Mouse (Mus musculus) adrenal gland, postnatal 36 days (tissue): ENCODE data around the gene Zranb3. TPM values are rescaled to one million over a fixed set of nuclear protein-coding genes. Genes with fewer than 3 reads are reported as not detected.
"Not testable (repeated sequence)": the region's sequence is repeated elsewhere in the genome, so short reads cannot be mapped to it uniquely, and the experiment has no call there.

ENCODE experiments used
- DNase-seq, 2 experiments: peaks; one replicate each; pipeline ENCODE4 v3.0.0; 2021; ENCODE audit warnings: mixed read lengths in 1 of 2
- long read RNA-seq, 2 experiments: library from polyadenylated mRNA; stranded (forward); transcript quantifications; one replicate each; pipeline ENCODE4 v2.0.0; 2021; ENCODE audit warnings: borderline sequencing depth in 2 of 2
- total RNA-seq, 2 experiments: library from RNA; stranded (reverse); gene quantifications; 2 replicates each; pipeline ENCODE4 v1.2.3; 2021

Zranb3 gene
- 1 to 10 TPM; 4.3 to 4.6 TPM for total RNA-seq
- long read RNA-seq, experiment 1, partial matches to known transcripts = 1 of 1 reads
- long read RNA-seq, experiment 1, other reads (novel, unspliced or antisense) = 0 of 1 reads
- long read RNA-seq, experiment 2 = 0 reads

DNA sequence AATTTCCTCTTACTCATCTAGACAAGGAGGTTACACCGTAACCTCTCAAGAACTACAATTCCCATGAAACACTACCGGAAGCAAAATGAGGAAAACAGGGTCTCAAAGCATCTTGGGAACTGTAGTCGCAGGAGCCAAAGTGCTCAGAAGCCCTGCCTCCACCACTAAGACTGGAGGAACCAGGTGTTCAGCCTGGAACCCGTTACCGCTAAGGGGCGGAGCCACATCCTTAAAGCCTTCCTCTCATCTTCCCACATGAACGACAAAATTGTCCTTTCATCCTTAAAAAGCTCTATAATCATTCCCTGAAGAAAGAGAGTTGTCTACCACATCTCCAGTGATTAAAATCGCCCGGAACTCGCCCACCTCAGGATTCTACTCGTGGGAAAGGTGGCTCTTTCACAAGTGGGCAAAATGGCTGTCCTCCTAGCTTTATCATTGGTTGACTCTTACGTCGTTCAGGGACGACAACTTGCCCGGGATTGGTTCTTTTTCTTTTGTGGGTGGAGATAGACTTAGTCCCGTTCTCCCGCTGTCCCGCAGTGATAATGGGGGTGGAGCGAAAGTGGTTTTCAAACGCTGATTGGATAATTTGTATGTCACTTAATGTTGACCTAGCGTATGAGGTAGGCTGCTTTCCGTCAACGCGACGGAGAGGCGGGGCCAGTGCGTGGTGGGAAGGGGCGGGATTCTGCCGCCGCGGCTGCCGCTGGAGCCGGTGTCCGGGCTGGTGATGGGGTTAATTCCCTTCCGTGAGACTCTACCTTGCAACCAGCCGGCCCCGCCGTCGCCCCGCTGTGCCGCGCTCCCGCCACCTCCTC, at the start of gene Zranb3, which contains the start of gene R3hdm1:
Zranb3 (minus strand) TSS at position 407 of the 821 bp plus-strand sequence.
R3hdm1 (plus strand) TSS at position 661 of the 821 bp plus-strand sequence.
- DNase-seq = peak; percentile 94 to 96

DNA sequence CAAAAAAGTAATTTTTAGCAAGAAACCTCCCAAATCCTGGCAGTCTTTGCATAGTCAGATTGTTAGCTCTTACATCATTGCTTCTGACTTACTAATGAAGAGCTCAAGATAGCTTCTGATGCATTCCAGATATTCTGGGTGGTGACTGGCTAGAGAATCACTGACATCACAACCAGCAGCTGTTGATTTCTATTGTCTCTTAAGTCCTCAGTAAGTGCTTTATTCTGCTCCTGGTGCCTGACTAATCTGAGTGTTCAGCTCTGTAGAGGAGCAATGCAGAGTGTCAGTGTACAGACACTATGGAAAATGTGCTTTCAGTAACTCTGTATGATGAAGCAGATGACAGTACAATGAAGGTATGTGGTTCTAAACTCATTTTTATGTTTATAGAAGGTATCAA, 38.9 kb upstream of the Zranb3 start:
- DNase-seq = no peak

DNA sequence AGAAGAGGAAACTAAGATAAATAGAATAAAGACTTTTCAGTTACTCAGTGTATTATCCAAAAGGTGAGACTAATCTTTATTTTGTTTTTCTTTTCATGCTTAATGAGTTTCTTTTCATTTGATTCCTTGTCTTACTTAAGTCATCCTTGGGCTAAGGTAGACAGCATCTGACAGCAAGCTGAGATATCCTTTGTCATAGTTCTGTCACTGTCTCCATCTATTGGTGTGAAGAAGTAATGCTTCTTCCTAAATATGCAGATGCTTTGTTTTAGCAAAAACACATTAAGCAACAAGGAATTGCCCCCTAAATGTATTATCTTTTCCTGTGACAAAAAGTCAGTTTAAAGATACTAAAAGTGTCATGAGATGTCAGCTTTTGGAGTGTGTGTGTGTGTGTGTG, 38.2 kb upstream of the Zranb3 start:
- DNase-seq = no peak

DNA sequence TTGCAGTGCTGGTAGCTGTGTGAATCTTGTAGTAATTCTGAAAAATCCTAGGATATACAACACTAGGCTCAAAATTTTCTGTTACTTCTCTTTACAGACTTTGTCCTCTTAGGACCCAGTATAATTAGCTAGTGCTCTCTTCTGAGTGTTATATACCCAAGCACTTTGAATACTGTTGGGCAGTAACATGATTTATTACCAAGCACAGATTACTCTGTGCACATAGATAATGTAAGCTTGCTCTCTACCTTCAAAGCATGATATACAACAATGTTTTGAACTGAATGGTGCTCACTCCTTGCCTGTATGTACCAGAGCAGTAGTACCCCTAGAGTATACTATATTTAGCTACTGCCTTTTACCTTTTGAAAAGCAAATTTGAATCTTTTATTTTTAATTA, 33.4 kb upstream of the Zranb3 start:
- DNase-seq = not testable (repeated sequence)

DNA sequence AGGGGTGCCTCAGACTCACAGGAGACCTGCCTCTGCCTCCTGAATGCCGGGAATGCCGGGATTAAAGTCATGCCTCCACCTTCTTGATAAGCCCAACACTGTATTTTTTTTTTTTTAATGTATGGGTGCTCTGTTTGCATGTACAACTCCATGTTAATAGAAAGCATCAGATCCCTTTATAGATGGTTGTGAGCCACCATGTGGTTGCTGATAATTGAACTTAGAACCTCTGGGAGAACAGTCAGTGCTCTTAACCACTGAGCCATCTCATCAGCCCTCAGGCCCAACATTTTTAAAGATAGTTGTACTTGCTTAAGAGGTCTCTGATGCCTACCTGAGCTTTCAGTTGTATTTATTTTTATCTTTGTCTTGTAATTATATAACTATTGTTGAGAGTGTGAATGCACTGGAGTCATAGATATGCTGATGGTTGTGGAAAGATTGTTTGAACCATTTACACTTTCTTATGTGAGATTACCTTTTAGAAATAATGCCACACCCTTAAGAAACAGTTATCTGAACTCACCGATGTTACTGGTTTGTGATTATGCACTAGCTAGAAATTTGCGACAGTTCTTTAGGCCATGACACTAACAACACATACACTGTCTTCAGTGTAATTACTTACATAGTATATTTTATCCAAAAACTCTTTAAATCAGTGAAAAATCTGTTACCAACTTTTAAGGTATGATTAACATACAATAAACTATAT, 18.2 kb upstream of the Zranb3 start:
- no peak for DNase-seq

DNA sequence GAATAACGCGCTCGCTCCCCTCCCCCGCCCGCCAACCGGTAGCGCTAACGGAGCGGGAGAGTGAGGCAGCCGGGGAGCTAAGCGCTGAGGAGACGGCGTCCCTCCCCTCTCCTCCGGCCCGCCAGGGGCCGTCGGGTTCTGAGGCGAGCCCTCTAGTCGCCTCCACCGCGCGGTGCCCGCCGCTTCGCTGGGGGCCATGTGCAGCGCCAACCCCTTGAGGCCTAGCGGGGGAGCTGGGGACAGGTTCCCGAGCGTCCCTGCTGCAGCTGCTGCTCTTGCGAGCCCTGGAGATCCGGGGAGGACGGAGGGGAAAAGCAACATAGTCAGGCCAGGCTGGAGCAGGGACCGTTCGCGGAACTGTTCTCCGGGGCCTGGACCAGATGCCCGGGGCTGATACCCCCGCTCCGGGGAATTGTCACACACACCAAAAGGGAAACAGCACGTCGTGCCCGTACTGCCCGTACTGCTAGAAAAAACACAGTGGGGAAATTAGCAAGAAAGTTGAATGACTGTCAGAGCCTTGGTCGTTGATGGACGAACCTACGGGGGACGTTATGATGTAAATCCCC, 757 bp upstream of the Zranb3 start:
- DNase-seq = no peak

DNA sequence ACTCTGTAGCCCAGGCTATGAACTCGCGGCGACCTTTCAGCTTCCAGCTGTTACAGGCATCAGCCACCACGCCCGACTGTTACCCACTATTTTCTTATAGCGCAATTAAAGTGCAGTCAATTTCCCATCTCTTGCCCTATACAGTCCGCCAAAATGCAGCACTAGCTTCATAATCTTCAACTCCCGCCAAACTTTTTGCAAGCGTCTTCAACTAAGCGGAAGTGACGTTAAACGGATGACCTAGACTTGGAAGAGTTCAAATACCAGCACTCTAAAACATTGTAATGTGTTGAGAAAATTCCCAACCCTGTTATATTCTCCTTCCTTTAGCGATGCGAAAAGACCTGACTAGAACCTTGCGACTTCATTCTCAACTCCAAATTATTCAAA, 601 bp downstream of the Zranb3 start:
- peak; percentile 33 to 46 for DNase-seq

DNA sequence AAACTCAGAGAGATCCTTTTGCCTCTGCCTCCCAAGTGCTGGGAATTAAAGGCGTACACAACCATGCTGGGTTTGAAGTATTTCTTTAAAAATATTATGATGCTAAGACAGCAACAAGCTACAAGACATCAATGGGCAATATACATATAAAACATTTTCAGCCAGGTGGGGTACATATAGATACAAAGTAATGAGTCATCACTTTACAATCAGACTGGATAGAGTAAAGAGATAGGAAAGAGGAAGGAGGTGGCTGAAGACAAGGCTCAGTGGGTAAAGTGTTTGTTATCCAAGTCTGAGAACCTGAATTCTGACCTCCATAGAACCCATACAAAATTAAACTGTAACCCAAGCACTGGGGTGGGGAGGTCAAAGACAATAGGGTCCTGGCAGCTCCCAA, 4.5 kb downstream of the Zranb3 start:
- no peak for DNase-seq

DNA sequence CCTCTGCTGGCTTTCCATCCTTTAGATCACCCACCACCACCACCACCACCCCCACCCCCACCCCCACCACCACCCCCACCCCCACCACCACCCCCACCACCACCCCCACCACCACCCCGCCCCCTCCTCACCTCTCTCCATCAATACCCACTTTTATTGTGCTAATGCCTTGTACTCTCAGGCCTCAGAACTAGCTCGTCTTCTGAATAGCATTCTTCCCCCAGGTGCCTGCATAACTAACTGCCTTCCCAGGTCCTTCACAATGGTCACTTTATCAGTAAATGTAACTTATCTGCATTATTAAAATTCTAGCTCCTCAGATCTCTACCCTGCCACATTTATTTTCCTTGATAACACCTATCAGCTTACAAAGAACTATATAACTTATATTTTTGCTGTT, 8.2 kb downstream of the Zranb3 start:
- no peak for DNase-seq

DNA sequence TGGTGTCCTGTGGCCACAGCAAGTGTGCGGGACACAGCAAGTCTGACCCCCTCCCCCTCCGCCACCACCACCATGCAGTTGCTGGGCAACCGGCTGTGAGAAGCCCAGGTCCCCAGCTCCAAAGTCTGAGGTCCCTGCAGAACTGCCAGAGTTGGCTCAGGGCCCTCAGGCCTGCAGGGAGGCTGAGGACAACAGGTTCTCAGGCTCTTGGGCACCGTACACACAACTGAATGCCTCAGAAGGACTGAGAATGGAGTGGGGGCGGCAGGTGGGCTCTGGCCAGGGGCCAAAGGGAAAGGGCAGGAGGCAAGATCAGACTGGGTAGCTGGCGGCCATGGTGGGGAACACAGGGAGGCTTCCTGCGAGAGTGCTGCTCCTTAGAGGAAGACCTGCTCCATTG, 20.0 kb downstream of the Zranb3 start:
- peak in 1 of 2 experiments; percentile 26 for DNase-seq

DNA sequence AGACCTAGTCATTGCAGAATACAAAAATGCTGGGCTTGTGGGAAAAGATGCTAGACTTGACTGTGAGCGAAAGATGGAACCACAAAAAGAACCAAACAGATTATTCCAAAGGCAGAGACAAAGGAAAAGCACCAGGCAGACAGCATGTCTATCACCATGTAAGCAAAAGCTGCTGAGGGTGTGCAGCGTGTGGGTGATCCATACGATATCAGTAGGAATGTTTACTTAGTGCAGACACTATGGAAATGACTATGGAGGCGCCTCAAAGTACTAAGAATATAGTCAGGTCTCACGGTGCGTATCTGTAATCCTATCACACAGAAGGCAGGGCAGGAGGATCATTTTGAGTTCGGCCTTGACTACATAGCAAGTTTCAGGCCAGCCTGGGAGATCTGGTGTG, 21.0 kb downstream of the Zranb3 start:
- DNase-seq = no peak

DNA sequence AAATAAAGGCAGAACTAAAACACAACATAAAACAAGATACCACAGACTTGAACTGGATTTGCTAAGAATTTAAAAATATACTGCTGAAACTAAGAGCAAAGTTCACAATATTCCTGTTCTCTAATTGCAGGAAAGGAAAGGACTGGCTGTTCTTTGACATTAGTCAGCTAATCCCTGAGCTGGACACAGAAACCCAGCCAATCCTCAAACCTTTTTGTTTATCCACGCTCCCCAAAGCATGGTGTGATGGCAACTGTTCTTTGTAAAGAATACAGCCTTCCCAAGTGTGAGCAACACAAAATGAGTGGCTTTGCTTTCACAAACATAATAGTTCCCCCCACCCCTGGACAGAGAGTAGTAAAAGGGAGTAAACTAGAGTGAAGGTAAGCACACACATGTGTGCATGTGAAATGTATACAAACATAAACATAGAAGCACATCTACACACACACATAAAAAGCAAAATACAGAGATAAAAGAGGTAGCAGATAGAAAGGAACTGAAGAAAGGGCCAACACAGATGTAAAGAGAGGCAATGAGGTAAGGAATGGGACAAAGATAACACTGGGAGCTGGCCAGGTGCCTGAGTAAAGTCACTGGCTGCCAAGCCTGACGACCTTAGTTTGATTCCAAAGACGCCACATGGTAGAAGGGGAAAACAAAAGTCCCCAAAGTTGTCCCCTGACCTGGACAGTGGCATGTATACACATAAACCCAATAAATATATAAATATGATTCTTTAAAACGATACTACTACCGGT, 21.7 kb downstream of the Zranb3 start:
- DNase-seq = peak in 1 of 2 experiments; percentile 52

DNA sequence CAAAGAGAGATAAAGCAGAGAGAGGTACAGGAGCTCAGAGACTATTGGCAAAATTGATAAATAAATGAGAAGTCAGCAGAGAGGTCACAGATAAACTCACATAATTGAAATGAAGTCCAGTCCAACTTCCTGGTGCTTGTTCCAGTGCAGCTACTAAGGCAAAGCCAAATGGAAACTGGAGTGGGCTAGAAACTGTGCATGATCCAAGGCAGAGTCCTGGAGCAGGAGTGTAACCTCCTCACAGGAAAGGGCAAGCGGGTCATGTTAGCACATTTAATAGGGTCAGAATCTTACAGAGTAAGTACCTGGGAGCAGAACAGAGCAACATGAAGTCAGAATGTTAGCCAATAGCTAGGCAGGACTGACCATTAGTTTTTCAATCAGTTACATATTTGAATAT, 24.2 kb downstream of the Zranb3 start:
- DNase-seq = no peak

DNA sequence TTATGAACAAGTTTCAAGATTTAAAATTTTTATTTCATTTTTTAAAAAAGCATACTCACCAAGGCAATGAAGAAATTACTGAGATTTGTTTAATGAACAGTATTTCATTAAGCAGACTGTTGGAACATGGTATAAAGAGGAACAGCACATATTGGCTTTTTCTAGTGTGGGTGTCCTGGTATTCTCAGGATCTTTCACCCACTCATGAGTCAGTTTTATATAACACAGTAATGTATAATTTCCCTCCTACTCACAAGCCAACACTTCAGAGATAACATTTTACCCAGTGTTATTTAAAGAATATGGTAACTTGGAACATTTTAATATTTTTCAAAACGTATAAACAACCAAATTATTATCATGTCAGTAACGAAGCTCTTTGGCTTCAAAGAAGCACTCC, 25.1 kb downstream of the Zranb3 start:
- no peak for DNase-seq

DNA sequence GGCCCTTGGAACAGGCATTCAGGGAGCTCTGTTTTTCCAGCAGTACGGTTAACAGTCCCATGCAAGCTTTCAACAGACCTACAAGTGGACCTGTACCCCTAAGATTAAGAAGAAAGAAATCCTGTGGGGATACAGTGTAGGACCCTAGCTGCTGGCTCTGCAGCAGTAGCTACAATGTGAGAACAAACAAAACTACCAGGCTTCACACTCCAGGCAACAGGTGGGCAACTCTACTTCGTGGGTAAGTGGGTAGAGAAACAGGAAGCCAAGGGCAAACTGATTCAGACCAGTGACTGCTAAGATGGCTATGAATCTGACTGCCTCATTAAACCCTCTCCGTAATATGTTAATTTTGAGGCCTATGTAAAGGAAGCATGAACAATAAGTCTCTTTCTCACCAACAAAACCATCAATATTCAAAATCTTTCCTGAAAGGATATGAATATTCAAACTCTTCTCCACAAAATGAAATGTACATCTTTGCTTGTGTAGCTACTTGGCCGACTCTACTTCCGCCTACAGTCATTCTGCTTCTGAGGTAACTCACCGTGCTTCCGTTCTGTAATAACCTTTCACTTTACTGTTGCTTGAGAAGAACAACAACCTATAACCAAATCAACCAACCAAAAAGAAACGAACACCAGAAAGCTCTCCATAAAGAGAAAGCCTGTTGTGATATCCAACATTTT, 25.9 kb downstream of the Zranb3 start:
- DNase-seq = no peak

DNA sequence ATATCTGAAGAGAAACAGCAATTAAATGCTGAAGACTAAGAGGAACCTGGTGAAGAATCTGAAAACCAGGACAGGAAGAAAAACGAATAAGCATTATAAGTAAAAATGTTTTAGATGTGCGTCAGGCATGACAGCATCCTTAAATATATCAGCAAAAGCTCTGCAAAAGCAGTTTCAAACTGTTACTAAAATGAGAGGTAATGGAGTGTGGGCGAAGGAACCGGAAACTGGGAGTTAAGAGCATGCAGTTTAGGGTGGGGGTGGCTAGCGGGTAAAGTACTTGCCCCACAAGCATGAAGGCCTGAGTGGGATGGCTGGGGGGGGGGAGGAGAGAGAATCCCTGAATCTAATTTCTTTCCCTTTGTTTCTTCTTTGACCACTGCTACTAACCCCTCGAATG, 29.8 kb downstream of the Zranb3 start:
- no peak for DNase-seq

DNA sequence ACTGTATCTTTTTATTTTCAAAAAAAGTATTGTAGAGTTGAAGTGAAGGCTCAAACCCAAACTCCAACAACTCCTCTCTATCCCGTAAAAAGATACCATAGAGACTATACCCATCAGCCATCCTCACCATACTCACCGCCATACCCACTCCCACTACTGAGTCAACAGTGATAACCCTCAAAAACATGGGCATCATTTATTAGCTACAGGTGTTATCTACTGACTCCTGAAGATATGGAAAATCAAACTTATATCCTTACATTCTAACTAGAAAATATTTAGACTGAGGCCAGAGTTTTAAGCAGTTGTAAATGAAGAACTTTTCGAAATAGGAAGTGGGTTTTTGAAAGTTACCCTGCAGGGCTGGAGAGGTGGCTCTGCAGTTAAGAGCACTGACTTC, 32.8 kb downstream of the Zranb3 start:
- DNase-seq = no peak

DNA sequence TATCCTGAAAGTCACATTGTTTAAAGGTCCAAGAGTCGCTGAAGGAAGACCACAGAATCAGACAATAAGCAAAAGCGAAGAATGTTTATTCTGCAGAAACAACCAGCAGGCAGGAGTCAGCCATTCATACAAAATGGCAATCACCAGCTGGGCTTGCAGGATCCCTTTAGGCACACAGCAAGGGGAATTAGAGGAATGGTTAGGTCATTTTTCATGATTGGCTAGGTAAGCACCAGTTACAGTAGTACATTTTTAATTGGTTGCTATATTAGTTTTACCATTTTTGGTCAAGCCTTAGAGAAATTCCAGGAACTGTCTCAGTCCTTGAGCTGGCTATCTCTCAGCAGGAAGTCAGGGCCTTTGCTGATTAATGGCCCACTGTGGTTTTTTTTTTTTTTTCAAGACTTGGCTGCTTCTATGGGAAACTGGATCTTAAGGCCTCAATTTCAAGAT, 33.9 kb downstream of the Zranb3 start:
- DNase-seq = no peak

DNA sequence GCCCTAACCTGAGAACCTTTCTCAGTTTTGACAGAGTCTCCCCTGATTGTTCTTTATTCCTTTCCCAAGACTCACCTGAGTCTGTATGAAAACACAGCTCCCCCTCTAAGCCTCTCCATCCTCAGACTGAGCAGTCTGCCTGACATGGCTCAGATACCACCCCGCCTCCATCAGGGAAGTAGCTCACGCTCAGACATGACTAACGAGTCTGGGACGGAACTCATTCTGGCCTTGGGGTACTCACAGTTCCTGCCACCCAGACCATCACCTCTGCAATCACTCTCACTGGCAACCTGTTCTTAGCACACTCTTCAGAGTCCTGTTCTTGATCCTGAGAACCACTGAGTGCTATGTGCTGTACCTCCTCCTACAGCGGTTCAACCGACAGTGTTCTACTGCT, 38.1 kb downstream of the Zranb3 start:
- peak; percentile 31 to 50 for DNase-seq

DNA sequence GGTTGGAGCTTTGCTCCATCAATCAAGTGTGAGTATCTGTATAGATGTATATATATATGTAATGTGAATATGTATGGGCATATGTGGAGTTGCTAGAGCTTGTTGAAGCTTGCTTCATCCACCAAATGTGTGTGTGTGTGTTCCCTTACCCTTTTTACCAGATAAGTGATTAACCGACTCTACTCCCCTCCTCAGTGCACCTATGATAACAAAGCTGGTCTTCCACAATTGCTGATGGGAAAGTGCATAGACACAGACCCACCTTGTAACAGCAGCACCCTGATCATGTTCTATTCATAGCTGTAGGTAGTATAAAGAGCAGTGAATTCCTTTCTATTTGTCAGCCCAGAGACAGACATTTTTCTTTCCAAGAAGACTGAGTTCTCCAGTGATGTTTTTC, 40.7 kb downstream of the Zranb3 start:
- no peak for DNase-seq

DNA sequence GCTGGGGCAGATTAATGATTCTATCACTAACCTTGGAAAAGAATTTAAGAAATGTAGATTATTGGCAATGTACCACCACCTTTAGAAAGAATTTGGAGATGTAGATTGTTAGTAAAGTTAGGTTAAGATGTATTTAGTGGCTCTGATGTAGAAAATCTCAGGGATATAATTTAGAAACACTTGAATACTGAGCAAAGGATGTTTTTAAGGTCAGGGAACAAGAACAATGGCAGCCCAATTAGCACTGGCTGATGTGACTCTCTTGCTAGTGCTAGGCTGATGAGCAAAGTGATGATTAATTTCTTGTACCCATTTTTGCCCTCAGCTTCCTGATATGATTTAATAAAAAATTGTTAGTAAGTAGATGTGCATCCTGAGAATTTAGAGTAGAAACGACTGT, 41.4 kb downstream of the Zranb3 start:
- DNase-seq = no peak
